Mouse (Mus musculus): Measurements from ENCODE around the gene Wdr78. TPM values are rescaled to one million over a fixed set of nuclear protein-coding genes. Genes with fewer than 3 reads are reported as not detected.

Gene Wdr78
- polyA plus RNA-seq, 1 experiment from 2014 or later, result 0.67 TPM

DNA sequence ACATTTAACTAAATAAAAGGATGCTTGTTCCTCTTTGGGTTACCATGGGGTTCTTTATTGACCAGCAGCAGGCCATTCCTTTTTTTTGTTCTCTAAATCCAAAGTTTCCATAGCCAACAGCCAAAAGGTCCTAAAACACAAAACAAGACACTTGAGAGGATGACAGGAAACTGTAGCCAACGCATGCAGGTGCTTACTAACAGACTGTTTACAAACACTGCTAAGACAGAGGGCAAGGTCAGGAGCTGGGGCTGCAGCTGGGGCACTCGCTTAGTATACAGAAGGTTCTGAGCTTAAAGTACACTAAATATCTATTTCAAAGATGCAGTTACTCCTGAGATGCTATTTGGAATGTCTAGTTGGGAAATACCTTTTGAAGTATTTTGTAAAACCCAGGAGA is 49.9 kb downstream of the Wdr78 start:
- no peak for TF ChIP-seq CTCF (IDR thresholded peaks at IDR 0.05)
- in situ Hi-C loops (cut with MboI; ENCODE audit: low pct_unique_long_range_greater_than_20kb), result no loop called here
- no peaks in the 10 kb centered on the region for H3K27me3 ChIP-seq
- ChIA-PET CTCF (interaction anchor here (1.2 kb wide), 1 partner anchor 12 kb away, joined by 5 read pairs; no protein-coding TSS in a partner anchor), POLR2A (no interaction called here)
- DNase-seq (ENCODE audit: low read depth, low spot score) (no peak), ATAC-seq (no peak)

DNA sequence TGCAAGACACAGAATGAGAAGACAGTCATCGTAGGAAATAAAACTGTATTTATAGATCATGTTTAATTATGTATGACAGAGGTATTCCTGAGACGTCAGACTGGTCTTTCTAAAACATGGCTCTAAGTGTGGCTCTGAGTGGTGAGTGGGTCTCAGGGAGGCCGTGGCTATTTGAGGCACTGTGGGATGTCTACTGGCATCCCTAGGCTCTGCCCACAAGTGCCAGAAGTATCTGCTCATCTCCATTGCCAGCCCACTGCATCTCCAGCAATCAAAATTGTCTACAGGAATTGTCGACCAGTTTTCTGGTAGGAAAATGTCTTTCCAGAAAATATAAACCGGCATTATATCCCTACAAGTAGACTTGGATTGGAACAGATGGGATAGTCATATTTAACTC is 57.4 kb downstream of the Wdr78 start:
- no peaks in the 10 kb centered on the region for H3K27me3 ChIP-seq
- TF ChIP-seq CTCF (IDR thresholded peaks at IDR 0.05), result no peak
- ChIA-PET POLR2A (no interaction called here), CTCF (no interaction called here)
- DNase-seq (ENCODE audit: low read depth, low spot score), result no peak
- in situ Hi-C loops (cut with MboI; ENCODE audit: low pct_unique_long_range_greater_than_20kb), result no loop called here
- no peak for ATAC-seq

DNA sequence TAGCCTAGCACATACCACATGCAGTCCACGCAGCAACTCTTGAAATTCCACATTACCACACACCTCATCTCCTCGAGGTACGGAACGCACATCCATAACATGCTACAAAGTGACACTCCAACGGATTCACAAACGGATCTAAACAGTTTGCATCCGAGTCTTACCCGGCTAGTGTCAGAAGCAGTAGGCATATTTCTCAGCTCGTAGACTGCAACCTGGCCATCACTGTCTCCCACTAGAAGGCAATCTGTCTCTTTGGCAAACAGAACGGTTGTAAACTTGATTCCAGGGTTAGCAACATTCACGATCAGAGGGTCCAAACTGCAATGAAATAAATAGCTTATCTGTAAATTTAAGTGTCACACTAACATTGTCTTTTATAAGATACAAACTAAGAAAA is 66.3 kb downstream of the Wdr78 start:
- H3K27me3 ChIP-seq, result no peaks in the 10 kb centered on the region
- DNase-seq (ENCODE audit: low read depth, low spot score), result no peak
- POLR2A ChIA-PET, result no interaction called here
- TF ChIP-seq CTCF (IDR thresholded peaks at IDR 0.05), result no peak
- ATAC-seq, result no peak
- CTCF ChIA-PET, result interaction anchor here (0.9 kb wide), 1 partner anchor 42 kb away, joined by 3 read pairs; no protein-coding TSS in a partner anchor
- in situ Hi-C loops (cut with MboI; ENCODE audit: low pct_unique_long_range_greater_than_20kb), result no loop called here

DNA sequence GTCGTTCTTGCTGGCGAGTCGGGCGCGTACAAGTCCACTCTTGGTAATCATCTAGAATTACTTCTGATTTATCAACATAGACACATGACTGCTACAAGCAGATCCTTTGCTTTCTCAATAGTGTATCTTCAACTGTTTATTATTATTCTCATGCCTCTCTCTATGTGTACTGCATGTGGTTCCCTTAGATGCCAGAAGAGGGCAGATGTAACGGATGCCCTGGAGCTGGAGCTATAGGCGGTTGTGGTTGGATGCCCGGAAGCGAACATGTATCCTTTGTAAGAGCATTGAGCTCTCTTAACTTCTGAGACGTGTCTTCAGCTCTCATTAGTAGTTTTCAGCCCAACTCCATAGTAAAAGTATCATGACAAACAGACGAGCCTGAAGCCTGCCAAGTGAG is 71.4 kb downstream of the Wdr78 start:
- H3K27me3 ChIP-seq, result no peaks in the 10 kb centered on the region
- ATAC-seq, result no peak
- ChIA-PET POLR2A (no interaction called here), CTCF (interaction anchor here (1.4 kb wide), 1 partner anchor 20 kb away, joined by 3 read pairs; no protein-coding TSS in a partner anchor)
- TF ChIP-seq CTCF (IDR thresholded peaks at IDR 0.05), result no peak
- no peak for DNase-seq (ENCODE audit: low read depth, low spot score)
- in situ Hi-C loops (cut with MboI; ENCODE audit: low pct_unique_long_range_greater_than_20kb), result no loop called here

DNA sequence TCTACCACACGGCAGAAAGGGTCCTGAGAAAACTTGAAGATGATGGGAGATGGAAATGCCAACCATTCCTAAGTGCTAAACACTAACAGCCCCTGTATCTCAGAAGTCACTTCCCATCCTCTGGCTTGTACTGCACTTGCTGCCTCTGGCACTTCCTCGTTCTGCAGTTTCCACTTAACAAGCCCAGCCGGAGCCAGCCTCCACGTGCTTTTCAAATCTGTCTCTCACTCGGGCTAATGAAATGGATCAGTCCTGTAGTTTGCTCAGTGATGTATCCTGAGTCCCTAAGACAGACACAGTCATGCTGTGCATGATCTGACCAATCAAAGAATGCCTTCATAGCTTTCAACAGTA is 74.5 kb downstream of the Wdr78 start:
- ChIA-PET CTCF (no interaction called here), POLR2A (no interaction called here)
- in situ Hi-C loops (cut with MboI; ENCODE audit: low pct_unique_long_range_greater_than_20kb), result no loop called here
- H3K27me3 ChIP-seq, result no peaks in the 10 kb centered on the region
- no peak for TF ChIP-seq CTCF (IDR thresholded peaks at IDR 0.05)
- ATAC-seq (no peak), DNase-seq (ENCODE audit: low read depth, low spot score) (no peak)

DNA sequence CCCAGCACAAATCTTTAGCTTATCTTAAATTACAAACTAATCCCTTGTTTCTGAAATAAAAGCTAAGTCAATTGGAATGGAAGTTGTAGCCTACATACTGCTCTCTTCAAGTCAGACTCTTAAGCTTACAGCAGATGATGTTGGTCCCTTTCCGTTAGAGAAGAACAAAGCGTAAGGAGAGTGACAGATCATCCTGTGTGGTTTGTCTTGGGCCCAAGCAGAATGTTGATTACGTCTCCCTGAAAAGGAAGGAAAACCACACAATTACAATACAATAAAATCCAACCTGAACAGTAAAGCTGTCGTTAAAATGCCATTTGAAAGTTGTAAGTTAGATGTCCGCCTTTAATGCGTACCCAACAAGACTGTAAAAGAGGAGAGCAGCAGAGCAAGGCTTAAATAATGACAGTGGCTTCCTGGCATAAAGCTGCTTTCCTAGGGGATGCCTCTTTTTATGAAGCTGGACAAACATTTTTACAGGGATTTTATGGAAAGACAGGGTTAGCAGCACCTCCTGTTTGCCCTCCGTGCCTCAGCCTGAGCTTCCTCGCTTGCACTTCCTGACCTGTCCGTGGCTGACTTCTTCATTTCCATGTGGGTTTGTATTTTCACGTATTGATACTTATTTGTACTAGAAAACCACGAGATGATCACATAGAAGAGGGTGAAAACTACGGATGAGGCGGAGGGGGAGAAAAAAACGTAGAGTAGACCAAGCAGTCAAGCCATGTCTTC is 75.1 kb downstream of the Wdr78 start:
- H3K27me3 ChIP-seq, result no peaks in the 10 kb centered on the region
- ATAC-seq (no peak), DNase-seq (ENCODE audit: low read depth, low spot score) (no peak)
- in situ Hi-C loops (cut with MboI; ENCODE audit: low pct_unique_long_range_greater_than_20kb), result no loop called here
- TF ChIP-seq CTCF (IDR thresholded peaks at IDR 0.05), result no peak
- POLR2A ChIA-PET, result no interaction called here
- CTCF ChIA-PET, result no interaction called here

DNA sequence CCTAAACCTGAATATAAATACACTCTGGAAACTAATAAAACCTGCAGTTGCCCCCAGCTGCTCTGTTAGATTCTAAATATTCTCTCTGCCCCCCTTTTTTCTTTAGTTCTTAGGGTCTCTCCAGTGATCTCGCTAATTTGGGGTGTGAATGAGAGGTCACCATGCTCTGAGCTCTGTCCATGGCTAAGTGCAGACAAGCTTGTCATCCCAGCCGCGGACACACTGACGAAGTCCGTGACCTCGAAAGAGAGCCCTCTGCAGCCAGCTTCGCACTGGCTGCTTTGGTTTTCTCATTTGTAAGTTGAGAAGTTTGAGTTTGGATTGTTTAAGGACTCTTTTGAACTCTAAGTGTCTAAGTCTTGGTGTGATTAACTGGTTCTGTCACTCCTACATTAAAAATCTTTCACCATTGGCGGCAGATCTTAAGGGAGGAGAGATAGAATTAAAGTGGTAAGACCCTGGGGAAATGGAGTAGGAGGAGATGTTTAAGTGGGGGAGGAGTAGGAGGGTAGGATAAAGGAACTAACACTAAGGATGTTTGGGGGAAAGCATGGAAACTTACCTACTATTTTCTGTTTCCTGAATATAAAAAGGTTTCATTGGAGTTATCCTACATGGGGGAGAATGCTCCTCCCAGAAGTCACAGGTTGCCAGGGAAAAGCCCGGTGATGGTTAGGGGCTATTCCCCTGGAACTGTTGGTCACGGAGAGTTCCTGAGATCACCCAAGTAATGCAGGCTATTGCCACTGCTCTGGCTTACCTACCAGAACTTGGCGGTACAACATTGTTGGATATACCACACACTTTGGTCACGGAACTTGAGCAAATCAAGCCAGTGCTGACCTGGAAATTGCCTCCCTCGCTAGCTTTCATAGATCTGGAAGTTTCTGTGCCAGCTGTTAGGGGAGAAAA is 85.9 kb downstream of the Wdr78 start:
- in situ Hi-C loops (cut with MboI; ENCODE audit: low pct_unique_long_range_greater_than_20kb), result no loop called here
- DNase-seq (ENCODE audit: low read depth, low spot score), result no peak
- no peak for ATAC-seq
- ChIA-PET CTCF (interaction anchor here (0.5 kb wide), 1 partner anchor 8 kb away, joined by 3 read pairs; no protein-coding TSS in a partner anchor), POLR2A (no interaction called here)
- TF ChIP-seq CTCF (IDR thresholded peaks at IDR 0.05), result no peak
- H3K27me3 ChIP-seq, result no peaks in the 10 kb centered on the region

DNA sequence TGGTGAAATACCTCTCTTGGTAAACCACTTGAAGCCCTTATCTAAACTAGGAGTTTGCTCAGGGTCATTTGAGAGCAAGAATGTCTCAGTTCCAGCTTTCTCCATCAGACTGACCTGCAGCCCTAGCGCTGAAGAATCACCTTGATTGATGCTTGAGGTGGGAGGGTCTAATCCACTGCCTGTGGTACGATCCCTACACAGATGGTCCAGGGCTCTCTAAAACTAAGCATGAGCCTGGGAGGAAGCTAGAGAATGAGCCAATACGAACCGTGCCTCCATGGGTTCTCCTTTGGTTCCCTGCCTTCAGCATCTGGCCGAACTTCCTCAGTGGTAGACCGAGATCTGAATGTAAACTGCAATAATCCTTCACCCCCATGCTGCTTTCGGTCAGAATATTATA is 86.6 kb downstream of the Wdr78 start:
- TF ChIP-seq CTCF (IDR thresholded peaks at IDR 0.05), result no peak
- DNase-seq (ENCODE audit: low read depth, low spot score) (no peak), ATAC-seq (no peak)
- ChIA-PET POLR2A (no interaction called here), CTCF (interaction anchor here (0.5 kb wide), 1 partner anchor 9 kb away, joined by 3 read pairs; no protein-coding TSS in a partner anchor)
- no peaks in the 10 kb centered on the region for H3K27me3 ChIP-seq
- in situ Hi-C loops (cut with MboI; ENCODE audit: low pct_unique_long_range_greater_than_20kb), result no loop called here

DNA sequence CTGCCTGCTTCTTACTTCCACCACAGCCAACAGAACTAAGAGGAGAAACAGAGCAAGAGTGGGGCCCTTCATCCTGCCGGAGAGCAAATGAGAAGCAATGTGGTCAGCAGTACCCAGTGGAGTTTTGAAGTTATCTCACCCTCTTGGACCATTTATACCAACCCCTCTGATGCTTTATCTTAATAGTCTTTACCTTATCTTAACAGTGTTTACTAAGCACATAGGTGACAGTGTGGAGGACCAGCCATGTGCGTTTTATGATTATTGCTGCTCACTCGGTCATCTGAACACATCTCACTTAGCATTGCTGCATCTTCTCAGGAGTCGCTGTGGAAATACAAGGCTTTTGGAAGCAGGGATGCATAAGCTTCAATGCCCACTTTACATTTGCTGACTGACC is 87.7 kb downstream of the Wdr78 start, which contains the start of gene Insl5:
Insl5 (minus strand) TSS at position 222 of the 400 bp plus-strand sequence.
- POLR2A ChIA-PET, result no interaction called here
- DNase-seq (ENCODE audit: low read depth, low spot score), result no peak
- no peak for ATAC-seq
- CTCF ChIA-PET, result interaction anchor here (0.8 kb wide), 1 partner anchor 11 kb away, joined by 3 read pairs; no protein-coding TSS in a partner anchor
- H3K27me3 ChIP-seq, result no peaks in the 10 kb centered on the region
- no peak for TF ChIP-seq CTCF (IDR thresholded peaks at IDR 0.05)
- in situ Hi-C loops (cut with MboI; ENCODE audit: low pct_unique_long_range_greater_than_20kb), result no loop called here

DNA sequence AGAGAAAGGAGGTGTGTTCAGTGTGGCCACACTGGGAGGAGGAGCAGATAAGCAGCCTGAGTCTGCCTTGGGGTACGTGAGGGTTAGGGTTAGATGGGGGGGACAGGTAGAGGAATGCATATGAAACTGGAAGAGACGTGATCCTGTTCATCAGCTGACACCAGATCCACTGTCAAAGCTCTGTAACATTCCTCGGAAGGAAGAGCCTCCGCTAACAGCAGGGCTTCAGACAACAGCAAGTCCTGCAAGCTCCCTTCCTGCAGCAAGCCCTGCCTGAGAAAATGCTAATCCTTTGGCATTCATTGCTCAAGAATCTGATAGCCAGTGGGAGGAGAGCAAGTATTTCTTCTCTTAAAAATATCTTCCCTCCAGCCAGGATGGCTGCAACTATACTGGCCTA is 100.9 kb downstream of the Wdr78 start:
- DNase-seq (ENCODE audit: low read depth, low spot score), result no peak
- in situ Hi-C loops (cut with MboI; ENCODE audit: low pct_unique_long_range_greater_than_20kb), result no loop called here
- no peaks in the 10 kb centered on the region for H3K27me3 ChIP-seq
- CTCF ChIA-PET, result interaction anchor here (0.7 kb wide), 1 partner anchor 87 kb away, joined by 3 read pairs; no protein-coding TSS in a partner anchor
- POLR2A ChIA-PET, result no interaction called here
- no peak for ATAC-seq
- no peak for TF ChIP-seq CTCF (IDR thresholded peaks at IDR 0.05)

DNA sequence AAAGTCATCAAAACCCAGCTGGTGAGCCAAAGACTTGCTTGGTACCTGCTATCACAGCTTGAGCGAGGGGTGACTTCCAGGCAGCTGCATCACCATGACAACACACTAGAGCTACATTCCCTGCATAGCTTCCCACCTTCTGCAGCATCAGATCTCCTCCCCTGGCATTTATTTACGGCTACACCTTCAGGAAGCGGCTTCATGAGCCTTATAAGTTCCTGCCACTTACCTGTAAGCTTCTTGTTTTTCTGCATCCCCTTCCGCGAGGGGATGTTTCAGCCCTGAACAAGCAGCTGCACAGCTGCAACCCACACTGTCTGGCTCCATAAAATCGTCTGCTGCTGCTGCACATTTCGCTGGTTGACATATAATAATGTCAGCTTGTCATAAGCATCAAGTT is 102.5 kb downstream of the Wdr78 start:
- in situ Hi-C loops (cut with MboI; ENCODE audit: low pct_unique_long_range_greater_than_20kb), result no loop called here
- no peak for DNase-seq (ENCODE audit: low read depth, low spot score)
- POLR2A ChIA-PET, result interaction anchor here (0.6 kb wide), 1 partner anchor 154 kb away, joined by 3 read pairs; no protein-coding TSS in a partner anchor
- TF ChIP-seq CTCF (IDR thresholded peaks at IDR 0.05), result no peak
- no peak for ATAC-seq
- H3K27me3 ChIP-seq, result no peaks in the 10 kb centered on the region
- CTCF ChIA-PET, result no interaction called here
